Mouse (Mus musculus) kidney, postnatal 14 days (tissue): ENCODE measurements around the gene Ripk1.
A peak's percentile ranks its signal among the peaks of the same experiment; 100 is the strongest.

Experiments used
- DNase-seq: peaks from one replicate; pipeline ENCODE4 v3.0.0; 2022; ENCODE audit warnings: mixed read lengths

Gene Ripk1

DNA sequence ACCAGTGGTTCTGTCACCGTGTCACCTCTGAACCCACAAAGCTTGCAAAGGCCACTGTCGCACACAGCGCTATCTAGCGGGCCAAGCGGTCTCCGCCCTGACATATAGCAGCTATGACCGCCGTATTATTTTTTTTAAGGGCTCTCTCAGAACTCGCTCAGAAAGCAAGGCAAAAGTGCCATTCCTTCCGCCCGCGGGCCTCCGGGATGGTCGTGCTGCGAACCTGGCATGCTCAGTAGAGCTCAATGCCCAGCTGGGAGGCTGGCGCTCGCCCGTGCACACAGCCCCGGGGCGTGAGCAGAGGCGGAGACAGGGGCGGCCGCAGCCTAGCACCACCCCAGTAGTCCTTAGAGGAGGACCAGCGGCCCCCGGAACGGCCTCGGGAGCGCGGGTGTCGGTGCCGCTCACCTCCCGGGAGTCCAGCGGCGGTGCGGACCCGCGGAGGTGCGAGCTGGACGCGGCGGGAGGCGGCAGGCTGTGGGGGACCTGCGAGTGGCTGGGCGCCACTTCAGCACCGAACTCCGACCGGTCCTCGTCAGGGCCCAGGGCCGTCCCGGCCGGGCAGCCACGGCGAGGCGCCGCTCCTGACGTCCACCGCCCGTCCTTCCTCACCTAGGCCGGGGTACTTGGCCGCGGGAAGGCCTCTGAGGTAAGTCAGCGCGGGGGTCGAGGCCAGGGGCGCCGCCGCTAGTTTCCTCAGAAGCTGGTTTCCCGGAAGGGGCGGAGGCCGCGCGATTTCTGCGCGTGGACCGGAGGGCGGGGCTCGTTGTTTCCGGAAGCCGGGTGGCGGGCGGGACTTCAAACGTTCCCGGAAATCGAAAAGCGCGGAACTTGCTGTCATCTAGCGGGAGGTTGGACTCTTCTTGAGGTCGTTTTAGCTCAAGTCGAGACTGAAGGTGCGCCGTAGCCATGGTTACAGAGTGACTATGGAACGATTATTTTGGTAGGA lies at the start of gene Ripk1, which contains the start of gene Serpinb6a:
Gene Ripk1 (plus strand): TSS at position 306 of the 949 bp plus-strand sequence.
Gene Serpinb6a (minus strand): TSS at position 737 of the 949 bp plus-strand sequence.
- peak; percentile 93 for DNase-seq

DNA sequence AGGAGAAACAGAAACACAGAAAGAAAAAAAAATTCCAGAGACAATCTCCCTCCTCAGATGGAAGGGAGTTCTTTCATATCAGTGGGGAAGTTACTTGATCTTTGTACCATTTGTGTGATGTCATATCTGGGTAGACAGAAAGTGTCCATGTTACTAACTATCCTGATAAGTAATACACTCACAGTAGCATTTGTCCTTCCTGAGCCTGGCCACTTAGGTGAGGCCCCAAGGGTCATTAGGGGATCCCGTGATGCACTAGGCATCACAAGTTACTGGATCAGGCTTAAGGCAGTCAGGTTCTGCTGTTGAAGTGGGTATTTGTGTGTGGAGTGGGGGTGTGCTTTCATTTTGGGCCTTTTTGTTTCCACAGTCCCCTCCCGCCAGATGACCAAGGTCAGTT lies 49.2 kb upstream of the Ripk1 start:
- DNase-seq = no peak

DNA sequence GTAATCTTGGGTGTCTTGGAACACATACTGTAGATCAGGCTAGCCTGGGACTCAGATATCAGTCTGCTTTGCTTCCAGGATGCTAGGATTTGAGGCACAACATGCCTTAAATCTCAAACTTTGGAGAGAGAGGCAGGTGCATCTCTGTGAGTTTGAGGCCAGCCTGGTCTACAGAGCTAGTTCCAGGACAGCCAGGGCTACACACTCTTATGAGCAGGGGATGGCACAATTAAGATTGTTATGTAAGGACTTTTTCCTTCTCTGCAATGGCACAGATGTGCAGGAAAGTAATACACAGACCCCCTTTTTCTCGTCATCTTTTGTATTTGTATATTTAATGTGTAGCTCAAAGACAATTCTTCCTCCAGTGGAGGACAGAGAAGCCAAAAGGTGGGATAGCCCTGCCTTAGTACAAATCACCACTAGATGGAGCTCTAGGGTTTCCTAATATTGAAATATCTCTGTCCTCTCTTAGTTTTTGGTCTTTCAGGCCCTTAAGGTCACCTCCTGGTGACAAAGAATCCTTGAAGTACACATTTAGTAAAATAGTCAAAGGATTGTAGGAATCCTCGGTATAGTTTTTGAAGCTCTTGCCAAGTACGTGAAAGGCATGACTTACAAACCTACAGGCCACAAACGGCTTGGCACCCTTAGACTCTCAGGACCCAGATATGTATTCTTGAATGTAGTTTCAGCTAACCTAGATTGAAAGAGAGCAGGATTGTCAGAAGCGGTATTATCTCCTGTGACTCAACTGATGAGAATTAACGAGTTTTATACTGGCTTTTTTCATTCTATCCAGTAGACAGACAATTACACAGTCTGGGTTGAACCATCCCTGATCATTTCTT lies 45.4 kb upstream of the Ripk1 start:
- DNase-seq = peak; percentile 49

DNA sequence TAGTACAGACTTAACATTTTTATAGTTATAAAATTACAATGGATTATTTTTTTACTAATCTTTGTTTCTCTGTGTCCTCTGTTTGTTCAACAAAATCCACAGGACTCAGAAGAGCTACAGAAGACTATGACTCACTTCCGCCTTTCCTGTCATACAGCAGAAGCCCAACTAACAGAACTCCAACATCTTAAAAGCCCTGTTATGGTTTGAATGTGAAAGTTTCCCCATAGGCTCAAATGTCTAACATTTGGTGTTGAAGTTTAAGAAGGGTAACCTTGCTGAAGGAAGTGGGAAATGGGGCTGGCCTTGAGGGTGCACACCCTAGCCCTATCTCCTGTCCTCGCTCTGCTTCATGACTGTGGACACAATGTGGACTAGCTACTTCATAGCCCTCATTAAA lies 42.4 kb upstream of the Ripk1 start:
- DNase-seq = no peak

DNA sequence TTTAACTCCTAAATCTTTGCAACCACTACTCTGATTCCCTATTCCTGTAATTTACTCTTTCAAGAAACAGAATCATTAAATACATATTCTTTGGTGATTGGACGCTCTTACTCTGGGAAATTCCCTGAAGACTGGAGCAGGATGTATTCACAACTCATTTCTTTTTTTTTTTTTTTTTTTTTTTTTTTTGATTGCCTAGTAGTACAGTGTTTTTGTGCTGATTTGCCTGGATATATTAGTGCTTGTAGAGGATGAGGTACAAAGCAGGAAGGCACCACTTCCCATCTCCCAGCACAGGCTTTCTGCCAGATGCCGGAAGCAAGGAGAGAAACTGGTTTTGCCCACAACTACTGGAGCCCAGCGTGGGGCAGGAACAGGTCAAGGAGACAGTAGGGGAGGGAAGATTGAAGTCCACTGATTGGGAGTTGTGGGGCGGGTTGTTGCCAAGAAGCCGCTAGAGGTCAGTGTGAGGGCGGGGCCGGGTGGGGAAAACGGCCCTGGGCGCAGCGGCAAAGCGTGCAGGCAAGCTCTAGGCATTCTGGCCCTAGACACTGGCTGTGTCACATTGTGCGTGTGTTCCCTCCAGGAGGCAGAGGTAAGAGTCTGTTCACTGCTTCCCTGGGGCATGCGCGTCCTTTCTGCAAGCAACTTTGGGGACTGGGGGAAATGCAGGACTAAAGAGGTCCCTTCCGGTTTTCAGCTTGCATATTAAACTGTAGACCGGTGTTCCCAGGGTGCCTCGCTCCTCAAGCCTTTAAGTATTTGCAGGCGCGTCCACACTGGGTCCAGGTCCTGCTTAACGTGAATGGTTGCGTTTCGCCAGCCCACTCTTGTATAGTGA lies 37.7 kb upstream of the Ripk1 start, which contains the start of gene Nqo2:
Gene Nqo2 (plus strand): TSS at position 482 of the 841 bp plus-strand sequence.
- peak; percentile 87 for DNase-seq

DNA sequence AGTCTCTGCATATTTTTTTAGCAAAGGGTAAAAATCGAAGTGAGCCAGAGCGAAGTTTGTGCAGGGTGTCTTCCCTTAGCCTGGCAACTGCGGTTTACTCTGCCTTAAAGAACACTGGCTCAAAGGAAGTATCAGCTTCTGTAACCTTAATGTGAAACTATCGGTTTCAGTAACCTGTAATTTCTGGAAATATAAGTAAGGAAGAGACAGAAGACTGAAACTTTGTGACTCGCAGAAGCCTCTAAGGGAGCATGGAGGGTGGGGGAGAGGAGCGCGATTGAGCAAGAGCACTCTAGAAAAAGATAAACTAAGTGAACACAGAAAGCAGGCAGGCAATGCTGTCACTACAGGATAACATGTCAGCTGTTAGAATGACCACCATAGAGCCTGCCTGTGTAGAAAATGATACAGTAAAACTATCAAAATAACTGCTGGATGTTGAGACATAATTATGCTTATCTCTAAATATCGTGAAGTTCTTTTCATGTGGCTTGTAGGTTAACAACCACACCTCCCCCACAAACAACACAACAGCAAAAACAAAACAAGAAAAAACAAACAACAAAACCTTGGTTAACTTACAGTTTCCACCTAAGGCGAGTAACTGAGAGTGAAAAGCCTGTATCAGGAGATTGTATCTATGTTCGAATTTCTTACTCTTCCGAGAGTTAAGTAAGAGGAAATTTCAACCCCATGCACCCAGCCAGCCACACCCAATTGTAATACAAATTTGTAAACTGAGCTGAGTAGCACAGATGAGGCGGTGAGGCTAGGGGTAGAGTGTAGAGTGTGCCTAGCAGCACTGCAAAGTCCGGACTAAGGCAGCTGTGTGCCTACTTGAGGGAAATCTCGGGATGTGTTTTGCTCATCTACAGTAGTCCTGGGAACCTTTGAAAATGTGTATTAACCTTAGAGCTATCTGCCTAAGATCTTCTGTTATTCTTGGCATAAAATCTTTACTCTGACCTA lies 36.8 kb upstream of the Ripk1 start:
- DNase-seq = no peak

DNA sequence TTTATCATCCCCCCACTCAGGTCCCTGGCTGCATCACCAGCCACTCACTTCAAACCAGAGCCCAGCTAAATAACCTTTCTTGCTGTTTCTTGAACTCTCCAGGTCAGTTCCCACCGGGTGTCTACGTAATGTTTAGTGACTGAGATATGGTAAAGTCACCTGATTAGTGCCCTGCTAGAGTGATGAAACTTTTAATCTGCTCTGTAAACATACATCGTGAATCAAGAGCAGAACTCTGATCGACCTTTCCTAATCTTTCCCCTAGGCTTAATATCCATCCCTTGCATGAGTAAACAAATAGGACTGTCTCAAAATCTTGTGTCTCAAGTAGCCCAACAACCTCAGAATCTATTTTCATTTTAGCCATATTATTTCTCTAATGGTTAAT lies 36.1 kb upstream of the Ripk1 start:
- DNase-seq = no peak

DNA sequence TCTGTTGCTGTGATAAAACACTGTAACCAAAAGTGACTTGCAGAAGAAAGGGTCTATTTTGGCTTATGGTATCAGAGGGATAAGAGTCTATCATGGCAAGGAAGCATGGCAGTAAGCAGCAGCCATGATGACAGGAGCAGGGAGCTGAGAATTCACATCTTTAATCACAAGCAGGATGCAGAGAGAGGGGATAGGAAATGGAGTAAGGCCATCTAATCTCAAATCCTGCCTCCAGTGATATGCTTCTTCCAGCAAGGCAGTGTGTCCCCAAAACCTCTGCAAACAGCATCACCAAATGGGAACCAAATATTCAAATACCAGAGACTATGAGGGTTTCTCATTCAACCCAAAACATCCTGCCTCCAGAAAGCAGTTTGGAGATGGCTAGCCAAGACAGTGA lies 35.6 kb upstream of the Ripk1 start:
- no peak for DNase-seq

DNA sequence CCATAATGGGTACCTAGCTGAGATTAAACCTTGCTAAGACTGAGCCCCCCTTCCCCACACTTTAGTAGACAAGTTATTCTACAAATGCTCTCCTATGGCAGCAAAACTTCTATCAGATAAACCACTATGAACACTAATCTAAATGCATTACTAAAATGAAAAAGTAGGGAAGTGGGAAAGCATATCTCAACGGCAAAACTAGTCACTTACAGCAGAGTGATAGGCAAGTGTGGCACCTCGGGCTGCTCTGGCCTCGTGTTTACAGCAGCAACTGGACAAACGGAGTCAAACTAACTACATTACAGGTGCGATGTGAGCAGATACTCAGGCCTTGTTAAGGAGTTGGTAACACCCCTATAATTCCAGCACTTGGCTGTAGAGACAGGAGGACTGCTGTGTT lies 12.5 kb upstream of the Ripk1 start:
- no peak for DNase-seq

DNA sequence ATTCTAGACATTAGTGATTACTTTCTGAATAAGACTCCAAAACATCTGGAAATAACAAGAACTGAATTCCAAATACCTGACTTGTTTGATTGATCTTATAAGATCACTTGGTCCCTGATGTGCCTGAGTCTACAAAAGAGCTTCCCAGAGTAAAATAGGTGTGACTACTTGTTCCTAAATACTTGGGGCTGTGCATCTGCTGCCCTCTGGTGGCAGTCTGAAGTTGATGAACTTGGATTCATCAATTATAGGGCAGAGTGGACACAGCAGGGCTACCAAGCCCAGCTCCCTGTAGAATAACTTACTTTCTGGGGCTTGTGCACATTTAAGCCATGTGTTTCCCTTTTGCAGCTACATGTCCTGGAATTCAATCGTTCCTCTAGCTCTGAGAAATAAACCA lies 7.0 kb upstream of the Ripk1 start:
- peak; percentile 83 for DNase-seq

DNA sequence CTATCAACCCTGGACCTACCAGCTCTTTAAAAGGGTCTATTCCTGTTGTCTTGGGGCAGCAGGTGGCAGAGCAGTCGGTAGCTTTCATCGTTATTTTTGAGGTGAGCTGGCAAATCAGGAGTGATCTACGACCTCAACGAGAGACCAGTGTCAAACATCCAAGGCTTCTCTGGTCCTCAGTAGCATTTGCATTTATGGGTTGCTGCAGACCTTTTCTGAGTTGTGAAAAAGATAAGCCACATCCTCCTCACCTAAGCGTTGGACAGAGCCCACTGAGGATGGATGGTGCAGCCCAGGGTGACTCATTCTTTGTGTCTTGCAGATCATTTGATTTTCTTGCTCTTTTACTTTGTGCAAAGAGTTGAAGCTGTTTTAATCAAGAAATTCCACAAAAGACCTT lies 895 bp downstream of the Ripk1 start:
- DNase-seq = no peak

DNA sequence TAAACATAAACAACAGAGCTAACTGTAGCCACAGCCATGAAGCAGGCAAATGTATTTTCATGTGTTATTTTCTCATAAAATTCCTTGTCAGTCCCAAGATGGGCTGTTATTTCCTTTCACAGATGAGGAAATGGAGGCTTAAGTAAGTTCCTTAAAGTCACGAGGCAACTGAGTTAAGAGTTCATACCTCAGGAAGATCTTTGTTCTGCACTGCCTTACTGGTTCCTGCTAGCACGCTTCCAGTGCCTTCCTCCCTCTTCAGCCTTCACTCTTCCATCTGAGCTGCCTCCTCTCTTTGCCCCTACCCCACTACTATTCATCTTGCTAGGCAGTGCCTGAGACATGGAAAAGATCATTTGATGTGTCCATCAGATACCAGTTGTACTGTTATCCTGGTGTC lies 5.1 kb downstream of the Ripk1 start:
- DNase-seq = no peak

DNA sequence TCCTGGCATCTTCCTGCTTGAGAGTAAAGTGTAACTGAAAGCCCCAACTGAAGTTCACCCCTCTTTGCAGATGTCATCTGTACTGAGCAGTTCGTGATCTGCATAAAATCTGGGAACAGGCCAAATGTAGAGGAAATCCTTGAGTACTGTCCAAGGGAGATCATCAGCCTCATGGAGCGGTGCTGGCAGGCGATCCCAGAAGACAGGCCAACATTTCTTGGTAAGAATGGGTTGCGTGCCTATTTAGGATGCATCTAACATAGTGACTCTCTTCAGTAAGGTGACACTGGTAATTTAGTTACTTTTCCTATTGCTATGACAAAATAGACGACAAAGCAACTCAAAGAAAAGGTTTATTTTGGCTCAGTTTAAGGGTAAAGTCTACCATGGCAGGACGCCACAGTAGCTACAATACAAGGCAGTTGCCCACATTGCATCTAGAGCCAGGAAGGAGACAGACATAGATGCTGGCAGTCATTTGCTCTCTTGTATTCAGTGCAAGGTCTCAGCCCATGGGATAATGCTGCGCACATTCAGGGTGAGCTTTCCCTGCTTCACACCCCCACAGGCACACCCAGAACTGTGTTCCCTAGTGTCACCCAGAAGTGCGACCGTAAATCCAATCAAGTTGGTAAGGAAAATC lies 14.9 kb downstream of the Ripk1 start:
- DNase-seq = no peak

DNA sequence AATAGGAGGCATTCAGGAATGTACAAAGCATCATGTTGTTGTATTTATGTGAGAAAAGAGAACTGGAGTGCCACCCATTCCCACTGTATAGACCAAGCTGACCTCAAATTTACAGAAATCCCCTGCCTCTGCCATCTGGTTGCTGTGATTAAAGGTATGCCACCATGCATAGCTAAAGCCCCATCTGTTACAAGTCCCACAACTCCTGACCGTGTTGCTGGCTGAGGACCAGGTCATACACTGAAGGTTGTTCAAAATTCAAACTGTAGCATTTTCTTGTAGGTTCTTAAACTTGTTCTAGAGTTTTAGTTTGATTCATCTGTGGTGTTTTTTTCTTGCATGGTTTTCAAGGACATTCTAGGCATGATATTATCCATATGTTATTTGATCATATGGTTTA lies 16.4 kb downstream of the Ripk1 start:
- no peak for DNase-seq

DNA sequence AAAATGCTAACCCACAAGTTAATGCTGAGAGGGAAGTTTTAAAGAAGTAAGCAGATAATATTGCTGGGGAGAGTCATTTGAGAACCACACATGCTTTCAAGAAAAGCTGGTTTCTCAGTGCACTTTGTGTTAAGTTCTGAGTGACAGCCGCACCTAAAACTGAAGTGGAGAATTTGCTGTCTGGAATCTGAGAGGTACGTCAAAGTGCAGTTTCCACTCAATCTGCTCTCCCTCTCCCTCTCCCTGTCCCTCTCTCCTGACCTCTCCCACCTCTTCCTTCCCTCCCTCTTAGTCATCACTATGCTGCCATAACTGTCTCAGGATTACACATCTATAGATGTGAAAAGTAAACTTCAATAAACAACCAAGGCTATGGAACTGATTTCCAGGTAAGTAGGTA lies 19.8 kb downstream of the Ripk1 start:
- DNase-seq = no peak

DNA sequence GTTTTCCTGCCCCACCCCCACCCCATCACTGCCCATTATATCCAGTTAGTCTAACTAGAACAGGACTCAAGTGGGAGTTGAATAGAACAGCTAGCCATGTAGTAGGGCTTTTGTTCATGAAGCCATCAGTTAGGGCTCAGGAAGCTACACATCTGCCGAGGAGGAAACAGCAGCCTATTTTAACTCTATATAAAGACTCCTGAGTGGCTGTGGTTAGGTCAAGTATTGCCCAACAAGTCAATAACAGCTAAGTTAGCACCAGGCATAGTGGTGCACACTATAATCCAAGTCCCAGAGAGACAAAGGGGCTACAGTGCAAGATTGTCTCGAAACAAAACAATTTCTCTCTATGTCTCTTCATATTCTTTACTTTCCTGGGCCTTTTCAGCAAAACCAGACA lies 29.9 kb downstream of the Ripk1 start:
- no peak for DNase-seq

DNA sequence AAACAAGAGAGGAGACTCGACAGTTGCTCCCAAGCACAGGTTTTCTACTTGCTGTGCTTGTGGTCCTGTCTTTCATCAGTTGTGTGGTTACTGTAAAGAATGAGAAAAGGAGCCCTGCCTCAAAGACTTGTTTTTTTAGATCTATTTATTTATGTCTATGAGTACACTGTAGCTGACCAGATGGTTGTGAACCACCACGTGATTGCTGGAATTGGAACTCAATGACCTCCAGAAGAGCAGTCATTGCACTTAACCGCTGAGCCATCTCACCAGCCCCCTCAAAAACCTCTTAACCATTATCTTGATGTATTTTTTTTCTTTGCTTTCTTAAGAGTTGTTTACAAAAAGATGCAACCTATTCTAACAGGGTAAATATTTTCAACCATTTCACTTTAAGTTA lies 33.3 kb downstream of the Ripk1 start:
- DNase-seq = no peak

DNA sequence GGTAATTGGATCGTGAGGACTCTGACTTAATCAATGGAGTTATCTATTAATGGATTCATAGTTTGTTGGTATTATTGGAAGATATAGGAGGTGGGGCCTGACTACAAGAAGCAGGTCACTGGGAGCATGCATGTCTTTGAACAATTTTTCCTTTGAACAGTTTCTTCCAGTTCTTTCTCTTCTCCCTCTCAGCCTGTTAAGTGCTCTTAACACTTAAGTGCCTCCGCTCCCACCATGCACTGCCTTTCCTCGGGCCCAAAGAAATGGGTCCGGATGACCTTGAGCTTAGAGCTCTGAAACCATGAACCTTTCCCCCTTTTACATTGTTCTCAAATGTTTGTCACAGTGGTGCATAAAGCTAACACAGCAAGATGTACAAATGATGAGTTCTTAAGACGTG lies 34.6 kb downstream of the Ripk1 start:
- no peak for DNase-seq

DNA sequence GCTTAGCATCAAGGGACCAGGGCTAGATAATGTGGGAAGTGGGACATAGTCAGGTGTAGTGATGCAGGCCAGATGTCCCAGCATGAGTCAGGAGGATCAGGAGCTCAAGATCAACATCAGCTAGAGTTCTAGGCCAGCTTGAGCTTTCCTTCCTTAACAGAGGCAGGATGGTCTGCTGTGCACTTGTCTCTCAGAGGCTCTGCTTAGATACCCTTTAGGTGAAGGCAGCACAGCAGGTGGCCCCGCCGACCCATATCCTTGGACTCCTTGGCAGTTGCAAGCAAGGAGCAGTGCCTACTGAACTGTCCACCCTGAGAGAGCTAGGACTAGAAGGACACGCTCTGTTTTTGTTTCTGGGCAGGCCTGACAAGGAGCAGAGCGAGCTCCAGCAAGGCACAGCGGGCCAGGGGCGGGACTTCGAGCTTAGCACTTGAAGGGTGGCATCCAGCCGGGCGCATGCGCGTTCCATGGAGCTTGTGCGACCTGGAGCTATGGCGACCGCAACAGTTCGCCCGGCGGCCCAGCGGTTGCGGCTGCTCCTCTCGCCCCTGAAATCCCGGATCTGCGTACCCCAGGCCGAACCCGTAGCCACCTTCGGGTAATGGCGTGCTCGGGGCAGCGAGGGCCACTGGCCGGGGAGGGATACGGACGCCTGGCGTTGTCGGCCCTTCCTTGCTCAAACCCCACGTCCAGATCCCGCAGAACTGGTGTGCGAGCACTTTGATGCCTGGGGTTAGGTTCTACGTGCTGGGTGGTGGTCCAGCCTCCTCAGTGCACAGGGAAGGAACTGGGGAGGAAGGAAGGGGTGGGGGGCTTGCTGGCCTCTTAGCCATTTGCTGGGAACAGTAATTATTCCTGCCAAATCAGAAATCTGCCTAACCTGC lies 35.3 kb downstream of the Ripk1 start, which contains the start of gene Bphl:
Gene Bphl (plus strand): TSS at position 426 of the 884 bp plus-strand sequence.
- DNase-seq = peak; percentile 97

DNA sequence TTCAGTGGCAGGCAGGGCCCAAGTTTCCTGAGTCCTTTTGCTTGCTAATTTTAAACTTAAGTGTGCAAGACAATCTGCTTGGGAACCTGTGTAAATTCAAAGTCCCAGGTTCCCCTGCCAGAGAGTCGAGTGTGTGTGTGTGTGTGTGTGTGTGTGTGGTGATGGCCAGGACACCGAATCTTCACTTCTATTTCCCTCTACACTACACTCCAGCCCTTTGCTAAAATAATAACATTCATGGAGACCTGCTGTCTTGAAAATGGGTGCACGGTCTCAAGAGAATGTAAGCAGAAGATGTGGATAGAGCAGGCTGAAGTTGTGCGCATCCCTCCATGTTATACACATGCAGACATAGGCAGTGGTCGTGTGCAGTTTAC lies 35.9 kb downstream of the Ripk1 start:
- DNase-seq = no peak
